In genomic region chr12:80673170-80673569, GRCm38 (mm10) we compare ENCODE assay signal across 7 mouse cellular contexts. TPM values are rescaled to one million over a fixed set of nuclear protein-coding genes. Genes with fewer than 3 reads are reported as not detected.
DNase-seq lines count a peak whose midpoint lies in the region; ATAC-seq and TF ChIP-seq lines count a peak whose summit lies in the region.

No protein-coding gene starts in this region.

- no peak overlapping the region for H3K4me3 ChIP-seq in thymus, adult 2 months (ENCODE audit: control insufficient read depth, insufficient read depth, low read length)
- H3K4me3 ChIP-seq in embryonic facial prominence, embryonic 10.5 days, result no peak overlapping the region
- no peak overlapping the region for H3K4me3 ChIP-seq in liver, embryonic 12.5 days

- H3K27me3 ChIP-seq in thymus, adult 2 months (ENCODE audit: control insufficient read depth, insufficient read depth, low read length), result no peaks in the 10 kb centered on the region
- no peaks in the 10 kb centered on the region for H3K27me3 ChIP-seq in embryonic facial prominence, embryonic 10.5 days (replicated peaks; ENCODE audit: low read depth, poor library complexity, severe bottlenecking)
- no peaks in the 10 kb centered on the region for H3K27me3 ChIP-seq in liver, embryonic 12.5 days (replicated peaks)

- WGBS in thymus, adult 2 months, result 14% methylated on average over 3 of the region's 3 CpGs
- 20% methylated on average over 3 of the region's 3 CpGs for WGBS in embryonic facial prominence, embryonic 10.5 days
- WGBS in liver, embryonic 12.5 days (ENCODE audit: insufficient replicate concordance), result 15% methylated on average over 3 of the region's 3 CpGs

- peaks cover 27% of the 10 kb centered on the region for H3K36me3 ChIP-seq in thymus, adult 2 months (ENCODE audit: control insufficient read depth, insufficient read depth, low read length)
- H3K36me3 ChIP-seq in embryonic facial prominence, embryonic 10.5 days (replicated peaks), result peaks cover 68% of the 10 kb centered on the region
- peaks cover 60% of the 10 kb centered on the region for H3K36me3 ChIP-seq in liver, embryonic 12.5 days

- TF ChIP-seq POLR2A in thymus, adult 2 months (IDR thresholded peaks at IDR 0.05; ENCODE audit: control insufficient read depth, extremely low read depth, insufficient read depth, low read length, poor library complexity), result no peak

- peak; percentile 70 for ATAC-seq in liver, embryonic 12.5 days

- H3K27ac ChIP-seq in thymus, adult 2 months (ENCODE audit: control insufficient read depth, insufficient read depth, low read length), result no peak overlapping the region
- no peak overlapping the region for H3K27ac ChIP-seq in embryonic facial prominence, embryonic 10.5 days (replicated peaks)
- no peak overlapping the region for H3K27ac ChIP-seq in liver, embryonic 12.5 days

- H3K9me3 ChIP-seq in embryonic facial prominence, embryonic 10.5 days, result no peaks in the 10 kb centered on the region
- no peaks in the 10 kb centered on the region for H3K9me3 ChIP-seq in liver, embryonic 12.5 days (replicated peaks)

- H3K9ac ChIP-seq in liver, embryonic 12.5 days, result no peak overlapping the region

- H3K4me2 ChIP-seq in liver, embryonic 12.5 days, result no peak overlapping the region

- H3K4me1 ChIP-seq in thymus, adult 2 months (replicated peaks; ENCODE audit: control insufficient read depth, insufficient read depth, low read length), result no peaks in the 10 kb centered on the region
- H3K4me1 ChIP-seq in embryonic facial prominence, embryonic 10.5 days, result no peaks in the 10 kb centered on the region
- no peaks in the 10 kb centered on the region for H3K4me1 ChIP-seq in liver, embryonic 12.5 days

- peak; percentile 56 for DNase-seq in thymus, adult 2 months
- no peak for DNase-seq in thymus, adult 18-20 months
- DNase-seq in adrenal gland, postnatal 14 days, result peak; percentile 55
- DNase-seq in embryonic facial prominence, embryonic 10.5 days (ENCODE audit: low spot score), result peak; percentile 53
- DNase-seq in kidney, adult 9 months, result peak; percentile 67
- DNase-seq in right cerebral cortex, adult 18-20 months, result peak; percentile 49

- TF ChIP-seq CTCF in thymus, adult 2 months (IDR thresholded peaks at IDR 0.05; ENCODE audit: borderline replicate concordance, control insufficient read depth, extremely low read depth, insufficient read depth, low read length, poor library complexity), result no peak

RNA-seq across cellular contexts. Expression of gene Plekhd1, which starts 19.2 kb away (rescaled TPM):
- polyA plus RNA-seq in thymus, adult 2 months (2012; rRNA removed), result 0.18 and 0.20 TPM in 2 replicates
- total RNA-seq in adrenal gland, postnatal 14 days (2021), result 0.60 TPM in 1 of 2 replicates, not detected in the other
- 0.40 and 0.59 TPM in 2 replicates for polyA plus RNA-seq in embryonic facial prominence, embryonic 10.5 days (2016; fragmentation: Nextera tagmentation; extraction: Ambion mirVana)
- 0.44 and 0.66 TPM in 2 replicates for polyA plus RNA-seq in liver, embryonic 12.5 days (2016; fragmentation: Nextera tagmentation; extraction: Ambion mirVana)

RNA-seq across cellular contexts. Expression of gene Erh, which starts 29.0 kb away (rescaled TPM):
- polyA plus RNA-seq in thymus, adult 2 months (2012; rRNA removed), result 49.6 and 54.4 TPM in 2 replicates
- total RNA-seq in adrenal gland, postnatal 14 days (2021), result 50.4 and 63.7 TPM in 2 replicates
- 502 and 512 TPM in 2 replicates for polyA plus RNA-seq in embryonic facial prominence, embryonic 10.5 days (2016; fragmentation: Nextera tagmentation; extraction: Ambion mirVana)
- 188 and 195 TPM in 2 replicates for polyA plus RNA-seq in liver, embryonic 12.5 days (2016; fragmentation: Nextera tagmentation; extraction: Ambion mirVana)

RNA-seq across cellular contexts. Expression of gene Slc39a9, which starts 29.5 kb away (rescaled TPM):
- 55.7 and 58.2 TPM in 2 replicates for polyA plus RNA-seq in thymus, adult 2 months (2012; rRNA removed)
- 37.6 and 37.9 TPM in 2 replicates for total RNA-seq in adrenal gland, postnatal 14 days (2021)
- polyA plus RNA-seq in embryonic facial prominence, embryonic 10.5 days (2016; fragmentation: Nextera tagmentation; extraction: Ambion mirVana), result 24.6 and 25.7 TPM in 2 replicates
- 15.3 and 15.7 TPM in 2 replicates for polyA plus RNA-seq in liver, embryonic 12.5 days (2016; fragmentation: Nextera tagmentation; extraction: Ambion mirVana)

Comparison
In these comparisons a context has a peak if more than half of its experiments do, and no peak if none do; other contexts are left out.
1. DNase-seq: peak in thymus, adult 2 months (single experiment), adrenal gland, postnatal 14 days (single experiment), embryonic facial prominence, embryonic 10.5 days (single experiment), kidney, adult 9 months (single experiment) and right cerebral cortex, adult 18-20 months (single experiment); none in thymus, adult 18-20 months (0 of 2).